Mouse (Mus musculus) adrenal gland, postnatal 14 days (tissue): ENCODE results near the gene Ttc16. TPM values are rescaled to one million over a fixed set of nuclear protein-coding genes. Genes with fewer than 3 reads are reported as not detected.

Source experiments
- DNase-seq: peaks from one replicate; pipeline ENCODE4 v3.0.0; 2021; ENCODE audit warnings: mixed read lengths
- long read RNA-seq, 2 experiments: library from polyadenylated mRNA; stranded (forward); transcript quantifications; one replicate each; pipeline ENCODE4 v2.0.0; 2021
- total RNA-seq: library from RNA; stranded (reverse); gene quantifications from 2 replicates; pipeline ENCODE4 v1.2.3, GENCODE M21; 2021

Ttc16 gene
- 0.26 TPM in 1 of 2 replicates, not detected in the other for total RNA-seq
- long read RNA-seq, experiment 1 = 0 reads
- long read RNA-seq, experiment 2, partial matches to known transcripts = 0 of 1 reads
- long read RNA-seq, experiment 2, other reads (novel, unspliced or antisense) = 1 of 1 reads

- peak; percentile 100 for DNase-seq
Observed at GRCm38 (mm10) chr2:32775359-32776074, at the start of gene Ttc16, which contains the start of gene Ptrh1. Gene Ttc16 (minus strand): TSS chr2:32775633. Gene Ptrh1 (plus strand): TSS chr2:32775786.

DNA sequence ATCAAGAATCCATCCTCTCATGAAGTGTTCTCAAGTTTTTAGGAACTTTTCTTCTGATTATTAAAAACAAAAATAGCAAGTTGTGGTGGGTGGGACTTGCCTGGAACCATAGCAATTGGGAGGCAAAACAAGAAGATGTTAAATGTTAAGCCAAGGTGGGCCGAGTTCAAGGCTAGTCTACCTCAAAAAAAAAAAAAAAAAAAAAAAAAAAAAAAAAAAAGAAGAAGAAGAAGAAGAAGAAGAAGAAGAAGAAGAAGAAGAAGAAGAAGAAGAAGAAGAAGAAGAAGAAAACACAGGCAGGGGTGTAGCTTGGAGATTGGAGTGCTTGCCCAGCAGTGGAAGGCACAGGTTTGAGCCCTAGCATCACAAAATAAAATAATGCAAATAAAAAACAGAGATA lies 49.3 kb upstream of the Ttc16 start:
- no peak for DNase-seq

GRCm38 (mm10) chr2:32824181-32824580 lies 48.7 kb upstream of the Ttc16 start:
- DNase-seq = no peak

DNA sequence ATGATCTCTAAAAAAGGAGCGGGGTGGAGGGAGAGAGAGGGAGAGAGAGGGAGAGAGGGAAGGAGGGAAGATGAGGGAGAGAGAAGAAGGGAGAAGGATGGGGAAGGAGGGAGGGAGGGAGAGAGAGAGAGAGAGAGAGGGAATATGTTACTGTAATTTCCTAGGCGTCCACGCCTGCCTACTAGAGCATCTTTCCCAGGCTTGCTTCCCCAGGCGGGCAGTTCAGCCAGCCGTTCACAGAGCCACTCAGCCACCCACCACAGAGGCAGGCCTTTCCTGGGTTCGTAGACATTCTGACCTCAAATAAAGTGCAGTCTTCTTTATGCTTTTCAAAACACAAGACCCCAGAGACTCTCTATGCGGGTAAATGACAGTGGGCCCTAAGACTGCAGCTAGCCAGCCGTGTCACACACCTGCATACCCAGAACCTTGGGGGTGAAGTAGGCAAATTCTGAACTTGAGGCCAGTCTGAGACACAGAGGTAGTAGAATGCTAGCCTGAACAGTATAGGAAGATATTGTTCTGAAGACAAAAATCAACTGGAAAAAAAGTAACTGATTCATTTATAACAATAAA lies 48.2 kb upstream of the Ttc16 start:
- no peak for DNase-seq

DNA sequence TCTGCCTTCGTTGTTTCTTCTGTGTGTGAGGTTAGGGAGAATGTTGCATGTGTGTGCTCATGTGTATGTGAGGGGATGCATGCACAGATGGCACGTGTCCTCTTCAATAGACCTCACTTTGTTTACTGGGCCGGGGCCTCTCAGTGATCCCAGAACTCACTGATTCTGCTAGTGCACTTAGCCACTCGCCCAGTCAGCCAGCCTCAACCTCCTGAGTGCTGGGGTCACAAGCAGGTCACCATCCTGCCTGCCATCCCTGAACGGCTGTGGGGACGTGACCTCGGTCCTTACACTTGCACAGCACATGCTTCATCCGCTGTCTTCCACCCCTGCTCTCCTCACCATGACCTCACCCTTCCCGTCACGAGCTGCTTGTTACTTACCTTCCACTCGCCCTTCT lies 47.7 kb upstream of the Ttc16 start:
- peak; percentile 16 for DNase-seq

DNA sequence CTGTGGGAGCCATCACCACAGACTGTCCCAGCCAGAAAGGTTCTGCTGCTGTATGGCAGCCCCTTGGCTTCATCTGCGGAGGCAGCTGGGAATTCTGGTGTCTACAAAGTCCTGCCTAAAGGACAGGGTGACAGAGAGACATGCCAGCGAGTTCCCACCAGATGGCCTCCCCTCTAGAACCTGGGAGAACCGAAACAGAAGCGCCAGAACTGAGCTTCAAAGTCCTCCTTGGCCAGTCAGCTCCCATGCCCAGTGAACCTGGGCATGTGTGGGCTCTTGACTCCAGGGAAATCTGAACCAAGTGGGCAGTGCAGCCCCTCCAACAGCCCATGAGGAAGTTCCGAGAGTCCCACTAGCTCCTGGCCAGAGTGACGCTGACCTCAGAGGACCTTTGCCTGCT lies 47.2 kb upstream of the Ttc16 start:
- no peak for DNase-seq

DNA sequence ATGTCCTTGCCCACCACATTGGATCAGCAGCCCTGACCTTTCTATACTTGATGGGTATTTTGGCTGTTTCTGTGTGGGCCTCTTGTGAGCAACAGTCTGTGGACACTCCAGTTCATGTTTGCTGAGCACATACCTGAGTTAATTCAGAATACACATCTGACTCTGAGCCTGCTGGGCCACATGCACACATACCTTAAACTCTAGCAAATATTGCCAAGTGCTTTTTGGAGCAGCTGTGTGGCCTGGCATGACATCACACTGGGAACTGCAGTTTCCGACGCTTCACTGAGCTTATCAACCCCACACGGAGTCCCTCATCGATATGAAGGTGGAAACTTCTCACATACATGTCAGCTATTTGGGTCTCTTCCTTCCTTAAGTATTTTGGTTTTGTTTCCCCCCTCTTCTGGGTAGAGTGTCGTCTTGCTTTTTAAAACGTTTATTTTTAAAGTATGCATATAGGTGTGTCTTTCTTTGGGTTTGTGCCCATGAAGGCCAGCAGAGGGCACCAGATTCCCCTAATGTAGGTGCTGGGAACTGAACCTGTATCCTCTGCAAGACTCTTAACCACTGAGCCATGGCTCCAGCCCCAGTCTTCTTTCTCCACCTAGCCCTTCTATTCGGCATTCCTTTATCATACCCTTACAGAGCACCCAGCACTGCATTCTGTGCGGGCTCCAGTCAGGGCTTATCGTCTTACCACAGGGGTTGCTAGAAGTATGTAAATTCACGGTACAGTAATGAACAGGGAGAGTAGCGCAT lies 45.8 kb upstream of the Ttc16 start:
- DNase-seq = peak; percentile 57

- DNase-seq = no peak
Observed at GRCm38 (mm10) chr2:32818208-32818607, 42.8 kb upstream of the Ttc16 start.

GRCm38 (mm10) chr2:32817589-32817988 lies 42.2 kb upstream of the Ttc16 start:
- DNase-seq = no peak

DNA sequence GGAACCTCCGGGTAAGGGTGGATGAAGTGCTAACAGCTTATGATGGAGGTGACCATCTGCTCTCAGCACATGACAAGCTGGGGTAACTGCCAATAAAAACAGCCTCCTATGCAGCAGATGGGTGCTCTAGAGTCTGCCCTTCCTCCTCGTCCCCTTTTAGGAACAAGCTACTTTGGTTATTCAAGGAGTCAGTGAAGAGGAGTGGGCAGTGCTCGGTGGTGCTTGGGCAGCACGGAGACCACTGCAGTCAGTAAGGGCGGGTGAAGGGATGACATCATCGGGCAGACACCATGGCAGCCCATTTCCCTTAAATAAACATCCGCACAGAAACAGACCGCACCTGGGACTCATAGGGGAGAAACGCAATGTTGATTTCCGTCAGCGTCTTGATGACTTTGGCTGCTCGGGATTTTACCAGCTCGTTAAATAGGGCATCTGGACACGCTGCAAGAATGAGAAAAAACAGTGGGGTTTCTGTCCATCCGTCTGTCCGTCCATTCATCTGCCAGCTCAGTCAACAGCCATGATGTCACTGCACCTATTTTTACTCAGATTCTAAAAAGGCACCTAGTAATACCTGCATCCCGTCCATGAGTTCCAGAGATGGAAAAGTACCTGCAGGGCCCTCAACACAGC lies 41.6 kb upstream of the Ttc16 start:
- DNase-seq = no peak

DNA sequence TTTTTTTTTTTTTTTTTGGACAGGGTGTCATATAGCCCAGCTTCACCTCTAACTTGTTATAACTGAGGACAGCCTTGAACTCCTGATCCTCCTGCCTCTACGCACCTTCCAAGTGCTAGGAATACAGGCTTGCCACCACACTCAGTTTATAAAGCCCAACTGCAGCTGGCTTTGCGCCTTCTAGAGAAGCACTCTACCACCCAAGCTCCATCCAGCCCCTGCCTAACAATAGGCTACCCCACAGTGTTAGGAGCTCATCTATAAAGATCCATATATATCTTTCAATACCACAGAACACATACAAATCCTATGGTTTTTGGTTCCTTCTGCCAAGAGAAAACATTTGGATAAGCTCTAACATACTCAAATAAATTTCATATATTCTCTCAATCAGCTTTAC lies 41.1 kb upstream of the Ttc16 start:
- DNase-seq = no peak

GRCm38 (mm10) chr2:32811959-32812358 lies 36.5 kb upstream of the Ttc16 start:
- no peak for DNase-seq

DNA sequence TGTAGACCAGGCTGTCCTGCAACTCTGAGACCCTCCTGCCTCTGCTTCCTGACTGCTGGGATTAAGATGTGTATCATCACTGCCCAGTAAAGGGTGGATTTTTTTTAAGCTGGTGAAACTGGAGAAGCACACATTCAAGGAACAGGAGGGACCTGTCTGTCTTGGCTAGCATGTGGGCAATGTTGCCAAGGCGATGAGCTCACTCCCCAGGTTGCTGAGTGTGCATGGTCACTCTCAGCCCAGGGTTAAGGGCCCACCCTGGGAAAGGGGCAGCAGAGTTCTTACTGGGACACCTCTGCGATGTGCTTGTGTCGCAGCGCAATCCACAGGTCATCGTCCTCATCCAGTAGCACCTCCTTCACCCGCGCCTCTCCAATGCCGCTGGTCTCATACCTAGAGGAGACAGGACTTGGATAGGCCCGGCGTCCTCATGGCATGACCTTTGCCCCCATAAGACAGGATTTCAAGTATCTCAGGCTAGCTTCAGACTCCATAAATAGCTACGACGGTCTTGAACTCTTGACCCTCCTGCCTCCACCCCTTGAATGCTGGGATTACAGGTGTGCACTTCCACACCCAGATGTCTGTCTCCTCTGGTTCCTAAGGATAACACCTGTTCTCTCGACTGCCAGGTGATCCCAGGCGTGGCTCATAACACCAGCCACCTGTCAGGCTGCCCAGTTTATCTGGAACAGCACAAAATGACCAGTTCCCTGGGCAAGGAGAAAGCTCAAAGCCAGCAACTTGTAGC lies 33.6 kb upstream of the Ttc16 start:
- DNase-seq = no peak

DNA sequence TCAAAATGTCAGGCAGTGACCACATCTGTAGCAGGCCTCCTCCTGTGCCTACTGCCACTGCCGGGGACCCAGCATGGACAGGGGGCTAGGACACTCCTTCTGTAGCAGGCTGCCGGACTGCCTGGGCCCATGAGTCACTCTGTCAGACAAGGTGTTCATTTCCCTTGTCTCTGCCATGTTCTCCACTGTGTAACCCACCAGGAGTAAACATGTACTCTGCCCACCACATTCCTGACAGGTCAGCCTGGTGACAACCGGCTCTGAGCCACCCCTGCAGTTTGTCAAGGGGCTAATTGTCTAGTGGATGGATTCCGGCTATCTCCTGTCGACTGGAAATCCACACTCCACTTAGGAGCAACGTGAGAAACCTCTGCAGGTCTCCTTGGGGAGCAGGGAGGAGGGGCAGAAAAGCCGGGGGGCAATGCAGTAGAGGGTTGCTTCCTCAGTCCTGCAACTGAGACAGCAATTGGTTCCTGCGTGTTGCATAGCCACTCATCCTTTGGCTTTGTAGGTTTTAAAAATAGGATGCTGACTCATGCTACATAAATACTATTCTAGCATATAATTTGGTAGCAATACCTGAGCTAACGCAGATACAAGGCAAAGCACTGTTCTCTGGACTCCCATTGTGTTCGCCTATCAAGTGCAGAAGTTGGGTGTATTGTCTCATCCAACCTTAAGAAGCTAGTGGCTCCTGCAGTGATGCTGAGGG lies 23.0 kb upstream of the Ttc16 start:
- no peak for DNase-seq

DNA sequence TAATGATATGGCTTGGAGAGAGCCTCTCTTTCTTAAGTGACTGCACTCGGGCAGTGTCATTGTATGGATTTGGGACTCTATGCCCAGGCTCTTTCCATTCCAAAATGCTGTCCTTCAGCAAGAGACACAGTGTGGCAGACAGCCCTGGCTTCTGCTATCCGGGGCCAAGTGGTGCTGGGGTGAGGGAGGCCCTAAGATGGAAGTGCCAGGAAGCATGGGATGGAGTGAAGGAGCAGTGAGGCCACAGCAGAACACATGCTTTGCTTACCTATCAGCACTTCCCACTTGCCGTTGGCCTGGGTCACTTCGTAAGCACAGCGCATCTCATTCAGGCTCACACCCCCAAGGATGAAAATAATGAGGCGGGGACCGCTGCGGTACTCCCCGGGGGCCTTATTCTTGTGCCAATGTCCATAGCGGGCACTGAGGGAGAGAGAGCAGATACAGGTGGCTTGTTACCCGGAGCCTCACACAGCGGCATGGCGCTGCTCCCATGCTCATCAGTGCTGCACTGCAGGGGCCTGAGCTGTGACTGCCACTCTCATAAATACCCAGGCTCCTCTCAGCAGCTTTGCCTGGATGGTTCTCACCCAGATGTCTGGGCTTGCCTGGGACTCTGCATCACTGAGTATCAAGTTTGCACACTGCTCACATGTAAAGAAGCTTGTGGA lies 20.4 kb upstream of the Ttc16 start:
- DNase-seq = no peak

DNA sequence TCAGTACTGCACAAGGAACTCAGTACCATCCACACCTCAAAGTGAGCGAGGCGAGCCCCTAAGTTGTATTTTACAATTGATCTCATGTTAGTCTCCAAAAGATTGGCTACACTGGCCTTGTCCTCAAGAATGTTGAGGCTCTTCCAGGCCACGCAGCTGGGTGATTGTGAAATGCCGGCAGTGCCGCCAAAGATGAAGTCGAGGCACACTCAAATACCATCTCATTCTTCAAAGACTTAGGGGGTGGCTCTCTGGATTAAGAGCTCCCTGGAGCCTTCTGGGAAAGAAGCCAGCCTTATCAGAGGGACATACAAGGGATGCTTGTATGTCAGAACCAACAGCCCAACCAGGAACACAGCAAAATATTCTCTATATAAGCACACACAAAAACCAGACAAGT lies 15.9 kb upstream of the Ttc16 start:
- no peak for DNase-seq

DNA sequence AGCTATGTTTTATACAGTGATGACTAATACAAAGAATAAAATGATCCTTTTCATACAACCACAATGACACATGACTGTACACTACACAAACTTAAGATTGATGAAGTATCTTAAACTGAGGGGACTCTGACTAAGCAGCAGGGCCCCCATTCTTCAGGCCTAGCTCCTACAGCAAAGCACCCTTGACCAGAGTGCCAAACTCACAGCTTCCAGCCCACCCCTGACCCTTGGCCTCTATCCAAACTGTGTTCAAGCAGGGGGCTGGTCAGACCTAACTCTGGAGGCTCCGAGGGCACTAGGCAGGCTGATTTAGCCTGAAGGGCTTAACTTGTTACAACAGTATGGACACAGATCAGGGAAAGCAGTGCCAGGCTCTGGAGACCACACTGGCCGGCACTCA lies 13.1 kb upstream of the Ttc16 start:
- DNase-seq = no peak

- DNase-seq = no peak
Observed at GRCm38 (mm10) chr2:32787176-32787575, 11.7 kb upstream of the Ttc16 start.

GRCm38 (mm10) chr2:32784048-32784681 lies 8.7 kb upstream of the Ttc16 start, which contains the start of gene Cfap157:
Gene Cfap157 (minus strand): TSS chr2:32784428.
- no peak for DNase-seq

DNA sequence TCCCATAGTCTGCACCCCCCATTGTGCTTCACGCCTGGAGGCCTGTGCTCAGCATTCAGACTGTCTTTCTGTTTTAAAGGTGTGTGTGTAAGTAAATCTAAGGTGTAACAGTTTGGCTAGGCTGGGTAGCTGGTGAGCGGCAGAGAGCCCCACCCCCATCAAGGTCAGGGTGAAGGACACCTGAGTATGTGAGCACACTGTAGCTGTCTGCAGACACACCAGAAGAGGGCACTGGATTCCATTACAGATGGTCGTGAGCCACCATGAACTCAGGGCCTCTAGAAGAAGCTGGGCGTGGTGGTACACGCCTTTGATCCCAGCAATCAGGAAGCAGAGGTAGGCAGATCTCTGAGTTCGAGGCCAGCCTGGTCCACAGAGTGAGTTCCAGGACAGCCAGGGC lies 6.3 kb upstream of the Ttc16 start:
- no peak for DNase-seq
